Mouse (Mus musculus) forelimb bud, embryonic 11.5 days (tissue): Measurements from ENCODE around the gene Zfp94.
"Not testable (repeated sequence)": the region's sequence is repeated elsewhere in the genome, so short reads cannot be mapped to it uniquely, and the experiment has no call there.

Source experiments
- DNase-seq: peaks from one replicate; pipeline ENCODE4 v3.0.0-alpha.2; 2012; ENCODE audit warnings: low read depth, low spot score

Gene Zfp94

DNA sequence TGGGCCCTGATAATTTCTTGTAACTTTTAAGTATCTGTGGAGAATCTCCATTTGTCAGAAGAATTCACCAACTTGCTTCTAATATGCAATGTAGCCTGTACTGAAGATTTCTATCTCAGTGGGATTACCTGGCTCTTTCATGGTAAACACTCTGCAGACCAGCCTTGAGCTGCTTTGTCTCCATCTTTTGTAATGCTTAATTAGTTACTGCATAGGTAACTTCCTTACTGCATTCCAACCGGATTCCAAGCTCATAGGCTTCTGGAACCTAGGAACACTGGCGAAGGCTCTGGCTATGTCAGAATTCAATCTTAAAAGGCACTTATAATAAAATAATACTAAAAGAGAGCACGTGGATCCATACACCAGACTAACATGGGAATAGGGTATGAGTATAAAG, 37.7 kb downstream of the Zfp94 start:
- not testable (repeated sequence) for DNase-seq

DNA sequence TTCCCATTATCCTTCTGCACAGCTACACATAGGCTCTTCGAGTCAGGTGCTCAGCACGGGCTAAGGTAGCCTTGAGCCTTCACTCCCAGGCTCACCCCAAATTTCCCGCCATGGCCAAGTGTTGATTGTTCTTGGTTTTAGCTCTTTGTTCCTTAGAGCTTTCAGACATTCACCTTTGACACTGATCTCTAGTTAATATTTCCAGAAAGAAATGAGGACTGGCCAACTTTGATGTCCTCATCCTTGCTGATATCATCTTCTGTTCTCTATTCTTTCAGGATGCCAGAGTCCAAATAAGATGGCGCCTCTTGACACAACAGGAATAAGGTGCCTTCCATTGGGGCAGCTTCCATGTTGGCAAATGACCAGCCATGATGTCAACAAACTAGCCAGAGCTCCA, 42.0 kb downstream of the Zfp94 start:
- DNase-seq: no peak

- DNase-seq: no peak
Observed at GRCm38 (mm10) chr7:24271191-24271590, 45.3 kb downstream of the Zfp94 start.

- DNase-seq: peak; percentile 92
Observed at GRCm38 (mm10) chr7:24270288-24270672, 46.2 kb downstream of the Zfp94 start, which contains the start of gene Zfp93. TSS of gene Zfp93 (plus strand) at chr7:24270420.

DNA sequence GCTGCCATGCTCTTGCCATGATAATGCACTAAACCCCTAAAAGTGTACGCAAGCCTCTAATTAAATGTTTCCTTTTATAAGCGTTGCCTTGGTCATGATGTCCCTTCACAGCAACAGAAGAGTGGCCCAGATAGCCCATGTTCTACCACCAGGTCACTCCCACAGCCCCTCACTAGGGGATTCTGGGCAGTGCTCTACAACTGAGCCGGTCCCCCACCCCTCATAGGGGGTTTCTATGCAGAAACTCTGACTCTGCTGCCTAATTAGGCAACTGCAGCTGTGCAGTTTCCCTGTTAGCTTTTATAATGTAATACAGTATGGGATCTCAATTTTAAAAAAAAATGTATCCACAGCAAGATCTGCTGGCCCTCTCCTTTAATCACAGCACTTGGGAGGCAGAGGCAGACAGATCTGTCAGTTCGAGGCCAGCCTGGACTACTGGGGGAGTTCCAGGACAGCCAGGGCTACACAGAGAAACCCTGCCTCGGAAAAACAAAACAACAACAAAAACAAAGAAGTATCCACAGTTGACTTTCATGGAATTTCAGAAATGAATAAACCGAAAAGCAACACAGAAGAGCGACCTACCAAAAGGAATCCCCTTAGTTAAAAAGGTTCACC, 46.7 kb downstream of the Zfp94 start:
- no peak for DNase-seq

GRCm38 (mm10) chr7:24269256-24269655, 47.2 kb downstream of the Zfp94 start:
- no peak for DNase-seq

DNA sequence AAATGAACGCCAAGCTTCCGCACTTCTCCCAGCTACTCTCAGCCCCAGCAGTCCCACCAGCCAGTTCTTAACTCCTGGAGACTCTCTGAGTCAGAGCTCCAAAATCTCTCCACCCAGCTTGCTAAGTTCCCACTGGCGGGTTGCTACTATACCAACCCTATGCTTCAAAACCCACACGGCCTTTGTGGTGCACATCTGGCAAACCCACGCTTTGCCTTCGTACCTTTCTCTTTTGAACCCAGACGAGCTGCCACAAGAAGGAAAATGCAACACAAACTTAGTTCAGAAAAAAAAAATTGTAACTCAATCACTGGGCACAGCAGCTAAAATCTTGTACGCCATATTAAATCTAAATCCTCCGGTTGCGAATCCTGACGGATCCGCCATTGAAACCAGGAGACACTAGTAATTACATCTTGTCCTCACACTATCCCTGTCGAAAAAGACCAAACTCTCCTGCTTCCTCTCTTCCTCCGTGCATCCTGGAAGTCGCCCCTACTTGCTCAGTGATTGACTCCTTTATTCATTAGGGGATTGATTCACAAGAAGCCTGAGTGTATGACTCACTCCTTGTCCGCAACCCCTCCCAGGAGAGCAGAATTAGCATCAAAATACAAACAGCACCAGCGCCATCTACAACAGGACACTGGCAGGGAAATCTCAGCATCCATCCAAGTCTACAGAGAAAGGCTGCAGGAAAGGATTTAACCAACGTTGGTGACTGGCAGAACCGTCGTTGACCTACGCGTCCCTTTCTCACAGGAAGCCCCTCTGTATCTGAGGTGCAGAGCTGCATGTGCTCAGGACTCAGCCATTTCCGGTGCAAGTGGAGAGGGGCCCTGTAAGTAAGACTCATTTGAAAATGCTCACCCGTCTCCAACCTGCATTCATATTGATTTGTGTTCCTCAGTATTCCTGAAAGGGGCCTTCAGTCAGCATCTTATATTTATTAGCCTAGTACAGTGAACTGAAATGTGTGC, 48.0 kb downstream of the Zfp94 start:
- no peak for DNase-seq

DNA sequence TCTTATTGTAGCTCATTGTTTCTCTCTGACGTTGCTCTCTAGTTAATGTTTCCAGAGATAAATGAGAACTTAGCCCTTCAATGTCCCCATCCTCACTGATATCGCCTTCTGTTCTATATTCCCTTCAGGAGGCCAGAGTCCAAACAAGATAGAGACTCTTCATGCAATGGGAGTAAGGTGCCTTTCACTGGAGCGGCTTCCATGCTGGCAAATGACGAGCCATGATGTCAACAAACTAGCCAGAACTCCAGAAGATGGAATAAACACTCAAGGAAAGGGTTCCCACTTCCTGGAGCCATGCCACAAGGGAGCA, 56.5 kb downstream of the Zfp94 start:
- no peak for DNase-seq

GRCm38 (mm10) chr7:24259306-24259999, 57.0 kb downstream of the Zfp94 start:
- DNase-seq: no peak

DNA sequence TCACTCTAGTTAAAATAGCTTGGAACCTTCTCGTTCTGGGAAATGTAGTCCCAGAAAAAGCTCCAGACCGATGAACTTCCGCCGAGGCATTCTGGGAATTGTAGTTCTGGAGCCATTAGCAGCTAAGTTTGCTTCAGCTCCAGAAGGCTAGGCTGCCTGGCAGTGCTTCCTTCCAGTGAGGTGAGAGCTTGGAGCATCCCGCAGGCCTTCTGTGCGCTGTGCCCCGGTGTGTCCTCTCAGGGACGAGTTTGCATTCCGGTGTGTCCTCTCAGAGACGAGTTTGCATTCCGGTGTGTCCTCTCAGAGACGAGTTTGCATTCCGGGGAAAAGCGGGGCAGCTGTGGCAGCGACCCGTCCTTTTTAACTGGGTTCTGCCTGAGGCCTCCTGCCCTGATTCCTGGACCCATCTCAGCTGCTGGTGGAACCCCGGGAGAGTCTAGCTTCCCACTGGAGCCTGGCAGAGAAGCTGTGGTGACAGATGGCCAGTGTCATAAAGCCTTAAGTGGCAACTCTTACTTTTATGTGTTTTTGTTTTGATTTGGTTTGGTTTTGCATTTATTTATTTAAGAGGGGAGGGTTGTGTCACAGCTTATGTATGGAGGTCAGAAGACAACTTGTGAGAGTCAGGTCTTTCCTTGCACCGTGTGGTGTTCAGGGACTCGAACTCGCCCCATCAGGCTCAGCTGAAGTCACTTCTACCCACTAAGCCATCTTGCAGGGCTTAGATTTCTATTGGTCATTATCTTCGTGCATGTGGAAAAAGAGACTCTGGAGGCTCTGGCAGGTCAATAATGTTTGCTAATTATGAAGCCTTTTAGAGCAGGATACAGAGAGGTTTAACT, 61.6 kb downstream of the Zfp94 start, which contains the start of gene Zfp108:
TSS of gene Zfp108 (plus strand) at position 162 of the 842 bp plus-strand sequence.
- DNase-seq: peak; percentile 81

DNA sequence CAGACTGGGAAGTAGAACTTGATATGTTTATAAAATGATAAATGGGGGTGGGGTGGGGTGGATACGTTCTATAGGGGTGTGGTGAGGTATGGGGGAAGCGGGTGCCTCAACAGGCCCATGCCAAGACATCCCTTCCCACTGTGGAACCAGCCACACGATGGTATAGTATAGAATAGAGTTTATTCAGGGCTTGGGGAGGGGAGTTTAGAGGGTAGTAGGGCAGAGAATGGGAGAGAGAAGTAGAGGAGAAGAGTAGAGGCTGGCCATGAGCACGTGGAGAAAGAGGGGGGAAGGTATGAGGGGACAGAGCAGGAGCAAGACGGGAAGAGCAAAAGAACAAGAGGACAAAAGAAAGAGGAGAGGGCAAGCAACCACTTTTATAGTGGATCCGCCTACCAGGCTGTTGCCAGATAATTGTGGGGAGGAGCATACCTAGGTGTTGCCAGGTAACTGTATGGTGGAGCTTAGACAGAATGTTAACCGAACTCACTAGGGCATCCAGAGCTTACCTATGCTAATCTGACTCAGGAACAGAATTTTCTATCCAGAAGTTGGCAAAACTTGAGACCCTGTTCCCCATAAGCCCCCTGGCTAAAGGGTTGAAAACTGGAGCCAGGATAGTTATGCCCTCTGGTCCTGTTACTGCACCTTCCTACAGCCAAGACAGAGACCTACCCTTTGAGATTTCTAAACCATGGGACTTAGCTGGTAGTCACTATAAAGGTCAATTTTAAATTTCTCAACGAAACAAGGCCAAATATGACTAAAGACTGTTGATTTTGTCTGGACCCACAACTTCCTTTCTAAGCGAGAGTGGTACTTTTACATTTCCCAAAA, 62.5 kb downstream of the Zfp94 start:
- DNase-seq: no peak
